Mouse (Mus musculus) neural tube, embryonic 13.5 days (tissue): ENCODE data around the gene Epm2a. TPM values are rescaled to one million over a fixed set of nuclear protein-coding genes. Genes with fewer than 3 reads are reported as not detected.
"Not testable (repeated sequence)": the region's sequence is repeated elsewhere in the genome, so short reads cannot be mapped to it uniquely, and the experiment has no call there.

Experiments
- ATAC-seq: fragments of 200-750 bp; cut with Nextera tagmentation; 2 replicates; pipeline ENCODE4 v1.8.0; 2017; ENCODE audit warnings: low read depth, mild to moderate bottlenecking, moderate TSS enrichment, moderate library complexity
- H3K27ac ChIP-seq: fragments of 300-500 bp; sonication (generic); replicated peaks from 2 replicates; pipeline ENCODE4 v1.5.1; 2015; ENCODE audit warnings: moderate library complexity, mild to moderate bottlenecking, inconsistent platforms
- H3K27me3 ChIP-seq: fragments of 300-500 bp; sonication (generic); 2 replicates; pipeline ENCODE4 v1.6.1; 2015; ENCODE audit warnings: mild to moderate bottlenecking, inconsistent platforms
- H3K36me3 ChIP-seq: fragments of 300-500 bp; sonication (generic); 2 replicates; pipeline ENCODE4 v1.6.1; 2015; ENCODE audit warnings: mild to moderate bottlenecking, inconsistent platforms
- H3K4me1 ChIP-seq: fragments of 300-500 bp; sonication (generic); replicated peaks from 2 replicates; pipeline ENCODE4 v1.6.1; 2015; ENCODE audit warnings: inconsistent platforms
- H3K4me2 ChIP-seq: fragments of 300-500 bp; sonication (generic); 2 replicates; pipeline ENCODE4 v1.6.1; 2015; ENCODE audit warnings: inconsistent platforms, mild to moderate bottlenecking, moderate library complexity
- H3K4me3 ChIP-seq: fragments of 300-500 bp; sonication (generic); 2 replicates; pipeline ENCODE4 v1.5.1; 2015; ENCODE audit warnings: mild to moderate bottlenecking, inconsistent platforms
- H3K9ac ChIP-seq: fragments of 300-500 bp; sonication (generic); 2 replicates; pipeline ENCODE4 v1.6.1; 2015; ENCODE audit warnings: moderate library complexity, mild to moderate bottlenecking, inconsistent platforms
- H3K9me3 ChIP-seq: fragments of 300-500 bp; sonication (generic); 2 replicates; pipeline ENCODE4 v1.6.1; 2016; ENCODE audit warnings: inconsistent platforms
- WGBS: fragments of 180-500 bp; shearing (Covaris S2); methylation state at CpG from one replicate; pipeline ENCODE4 v1.1.7; 2015; 5-methylcytosine and 5-hydroxymethylcytosine counted together
- polyA plus RNA-seq: library from polyadenylated mRNA; unstranded; fragments of >200 nt; fragmentation: Nextera tagmentation; extraction: Ambion mirVana; gene quantifications from 2 replicates; pipeline ENCODE4 v1.2.1, GENCODE M21; 2015

Epm2a gene
- 0.39 and 0.74 TPM in 2 replicates for polyA plus RNA-seq

GRCm38 (mm10) chr10:11343205-11344141 is at the start of gene Epm2a:
Gene Epm2a (plus strand): TSS chr10:11343404.
- peak within 1 kb of the TSS; percentile 62 for H3K4me2 ChIP-seq
- H3K4me3 ChIP-seq, result peak within 1 kb of the TSS; percentile 65
- ATAC-seq, result peak; percentile 99
- no peaks in the 10 kb centered on the region for H3K36me3 ChIP-seq
- no peaks in the 10 kb centered on the region for H3K9me3 ChIP-seq
- H3K4me1 ChIP-seq, result peaks cover 6% of the 10 kb centered on the region; the same call in 1 of the 2 replicates
- WGBS, result under 1% methylated on average over 93 of the region's 106 CpGs
- H3K27me3 ChIP-seq, result no peaks in the 10 kb centered on the region
- peak within 1 kb of the TSS; percentile 98 for H3K27ac ChIP-seq
- H3K9ac ChIP-seq, result peak within 1 kb of the TSS; percentile 95

GRCm38 (mm10) chr10:11298418-11298817 is 44.8 kb upstream of the Epm2a start:
- peaks cover 11% of the 10 kb centered on the region; the same call in 1 of the 2 replicates for H3K36me3 ChIP-seq
- ATAC-seq, result no peak
- H3K27ac ChIP-seq, result no peak overlapping the region
- no peaks in the 10 kb centered on the region for H3K27me3 ChIP-seq
- no peaks in the 10 kb centered on the region for H3K9me3 ChIP-seq
- no peak overlapping the region for H3K9ac ChIP-seq
- H3K4me3 ChIP-seq, result no peak overlapping the region
- H3K4me1 ChIP-seq, result peaks cover 3% of the 10 kb centered on the region; the same call in 1 of the 2 replicates
- H3K4me2 ChIP-seq, result no peak overlapping the region
- WGBS, result 94% methylated on average over 6 of the region's 6 CpGs

DNA sequence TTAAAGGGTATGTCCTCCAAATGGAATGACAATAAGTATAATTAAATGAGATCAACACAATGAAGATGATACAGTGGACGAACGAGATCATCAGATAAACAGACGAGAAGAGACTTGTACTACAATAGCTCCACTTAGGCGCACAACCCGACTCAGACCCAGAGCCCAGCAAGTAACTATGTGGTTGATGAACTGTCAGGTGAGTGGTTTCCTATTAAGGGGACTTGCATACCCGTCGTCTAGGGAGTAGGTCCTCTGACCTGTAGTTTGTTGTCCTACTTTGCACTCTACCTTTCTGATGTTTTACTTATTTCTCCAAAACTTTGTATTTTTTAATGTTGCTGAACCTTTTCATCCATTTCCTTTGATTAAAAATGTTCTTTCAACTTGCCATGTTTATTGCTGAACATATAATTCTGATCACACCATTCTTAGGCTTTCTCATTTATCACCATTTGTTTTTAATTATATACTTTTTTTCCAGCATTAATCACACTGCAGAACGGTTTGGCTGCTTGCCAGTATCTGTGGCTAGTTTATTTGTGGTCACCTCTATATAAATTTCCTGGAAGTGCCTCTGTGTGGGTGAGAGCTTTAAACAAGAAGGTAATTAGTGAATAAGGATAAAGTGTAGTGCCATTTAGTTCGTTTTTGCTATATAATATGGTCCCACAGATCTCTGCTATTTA is 37.7 kb upstream of the Epm2a start:
- 0 out of 2 replicates have a peak, but pooled peaks have one; percentile 13 for ATAC-seq
- H3K9me3 ChIP-seq, result no peaks in the 10 kb centered on the region
- H3K4me1 ChIP-seq, result no peaks in the 10 kb centered on the region
- no peaks in the 10 kb centered on the region for H3K27me3 ChIP-seq
- H3K4me2 ChIP-seq, result no peak overlapping the region
- no peak overlapping the region for H3K27ac ChIP-seq
- H3K36me3 ChIP-seq, result no peaks in the 10 kb centered on the region
- 81% methylated on average over 9 of the region's 9 CpGs for WGBS
- no peak overlapping the region for H3K4me3 ChIP-seq
- H3K9ac ChIP-seq, result no peak overlapping the region

DNA sequence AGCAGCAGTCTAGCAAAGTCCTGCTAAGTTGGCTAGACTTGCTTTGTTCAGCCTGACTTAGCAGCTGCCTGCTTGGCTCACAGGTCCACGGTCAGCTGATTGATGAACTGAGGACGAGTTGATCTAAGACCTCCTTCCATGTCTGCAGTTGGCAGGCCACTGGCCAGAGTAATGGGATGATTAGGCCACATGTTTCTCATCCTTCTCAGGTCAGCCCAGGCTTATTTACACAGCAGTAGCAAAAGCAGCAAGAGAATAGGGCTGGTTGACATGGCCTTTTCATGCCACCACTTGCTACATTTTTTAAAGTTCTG is 37.2 kb upstream of the Epm2a start:
- 0 out of 2 replicates have a peak, but pooled peaks have one; percentile 32 for ATAC-seq
- Histone ChIP-seq H3K9me3 (no peaks in the 10 kb centered on the region), H3K4me2 (no peak overlapping the region), H3K9ac (no peak overlapping the region), H3K27me3 (no peaks in the 10 kb centered on the region), H3K36me3 (no peaks in the 10 kb centered on the region), H3K27ac (no peak overlapping the region), H3K4me1 (no peaks in the 10 kb centered on the region), H3K4me3 (no peak overlapping the region)
- 51% methylated on average over 2 of the region's 2 CpGs for WGBS

DNA sequence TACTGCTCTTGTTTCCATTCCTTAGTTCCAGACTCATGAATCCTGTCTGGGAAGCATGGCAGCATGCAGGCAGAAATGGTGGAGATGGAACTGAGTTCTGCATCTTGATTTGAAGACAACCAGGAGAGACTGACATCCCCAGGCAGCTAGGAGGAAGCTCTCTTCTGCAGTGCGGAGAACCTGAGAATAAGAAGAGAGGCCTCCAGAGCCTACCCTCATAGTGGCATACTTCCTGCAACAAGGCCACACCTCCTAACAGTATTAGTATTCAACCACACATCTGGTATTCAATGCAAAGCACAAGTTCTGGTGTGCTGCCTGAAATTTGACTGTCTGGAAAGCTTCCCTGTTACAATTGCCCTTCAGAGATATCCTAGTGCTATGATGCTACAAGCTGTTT is 33.3 kb upstream of the Epm2a start:
- no peak overlapping the region for H3K27ac ChIP-seq

GRCm38 (mm10) chr10:11310481-11310880 is 32.7 kb upstream of the Epm2a start:
- Histone ChIP-seq H3K4me3 (no peak overlapping the region), H3K9me3 (no peaks in the 10 kb centered on the region), H3K36me3 (no peaks in the 10 kb centered on the region), H3K4me2 (no peak overlapping the region), H3K9ac (no peak overlapping the region), H3K27ac (no peak overlapping the region), H3K4me1 (no peaks in the 10 kb centered on the region), H3K27me3 (no peaks in the 10 kb centered on the region)
- no peak for ATAC-seq

More for the DNA sequence above, 33.3 kb upstream of the Epm2a start:
- Histone ChIP-seq H3K36me3 (no peaks in the 10 kb centered on the region), H3K27me3 (no peaks in the 10 kb centered on the region), H3K9me3 (no peaks in the 10 kb centered on the region), H3K9ac (no peak overlapping the region), H3K4me1 (no peaks in the 10 kb centered on the region), H3K4me3 (no peak overlapping the region), H3K4me2 (no peak overlapping the region)
- WGBS, result 100% methylated on average over 1 of the region's 1 CpGs
- no peak for ATAC-seq

- not testable (repeated sequence) for H3K27ac ChIP-seq, ATAC-seq
Measured at GRCm38 (mm10) chr10:11317856-11318454, 25.2 kb upstream of the Epm2a start.

GRCm38 (mm10) chr10:11319446-11319970 is 23.7 kb upstream of the Epm2a start:
- Histone ChIP-seq H3K9me3 (no peaks in the 10 kb centered on the region), H3K4me3 (no peak overlapping the region), H3K36me3 (no peaks in the 10 kb centered on the region)

More at GRCm38 (mm10) chr10:11317856-11318454, 25.2 kb upstream of the Epm2a start:
- H3K4me3 ChIP-seq, H3K36me3 ChIP-seq, H3K4me2 ChIP-seq, H3K4me1 ChIP-seq, H3K9me3 ChIP-seq, H3K9ac ChIP-seq, H3K27me3 ChIP-seq: not testable (repeated sequence)

DNA sequence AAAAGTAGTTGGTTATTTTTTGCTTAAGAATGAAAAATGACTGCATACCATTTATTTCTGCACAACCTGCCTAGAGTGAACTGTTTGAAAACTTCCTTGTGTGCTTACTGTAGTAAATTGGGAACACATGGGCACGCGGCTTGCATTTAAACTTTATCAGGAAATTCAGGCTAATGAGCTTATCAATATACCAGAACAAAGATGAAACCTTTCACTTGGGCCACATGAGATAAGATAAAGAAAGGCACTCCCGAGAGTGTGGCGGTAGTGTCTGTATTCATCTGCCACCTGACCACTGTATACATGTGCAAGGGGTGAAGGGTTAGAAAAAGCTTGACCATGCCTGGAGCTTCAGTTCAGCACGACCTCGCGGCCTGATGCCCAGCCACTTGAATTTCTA is 20.9 kb upstream of the Epm2a start:
- H3K4me2 ChIP-seq, result no peak overlapping the region
- ATAC-seq, result no peak
- no peaks in the 10 kb centered on the region for H3K36me3 ChIP-seq
- WGBS, result 89% methylated on average over 7 of the region's 7 CpGs
- no peak overlapping the region for H3K27ac ChIP-seq
- H3K27me3 ChIP-seq, result no peaks in the 10 kb centered on the region
- H3K9me3 ChIP-seq, result no peaks in the 10 kb centered on the region
- no peak overlapping the region for H3K4me3 ChIP-seq
- no peak overlapping the region for H3K9ac ChIP-seq
- H3K4me1 ChIP-seq, result no peaks in the 10 kb centered on the region

More at GRCm38 (mm10) chr10:11319446-11319970, 23.7 kb upstream of the Epm2a start:
- Histone ChIP-seq H3K4me1 (no peaks in the 10 kb centered on the region), H3K4me2 (no peak overlapping the region), H3K27ac (no peak overlapping the region), H3K27me3 (no peaks in the 10 kb centered on the region), H3K9ac (no peak overlapping the region)
- WGBS, result 71% methylated on average over 1 of the region's 1 CpGs
- no peak for ATAC-seq

- no peaks in the 10 kb centered on the region for H3K4me1 ChIP-seq
- H3K27me3 ChIP-seq, result no peaks in the 10 kb centered on the region
- H3K36me3 ChIP-seq, result no peaks in the 10 kb centered on the region
- H3K9me3 ChIP-seq, result no peaks in the 10 kb centered on the region
- whole genome bisulfite sequencing, result 82% methylated on average over 4 of the region's 4 CpGs
- no peak overlapping the region for H3K9ac ChIP-seq
- H3K4me3 ChIP-seq, result no peak overlapping the region
- no peak overlapping the region for H3K4me2 ChIP-seq
- no peak for ATAC-seq
- H3K27ac ChIP-seq, result no peak overlapping the region
Measured at GRCm38 (mm10) chr10:11323202-11323898, 19.9 kb upstream of the Epm2a start.

GRCm38 (mm10) chr10:11326526-11326925 is 16.7 kb upstream of the Epm2a start:
- Histone ChIP-seq H3K4me1 (no peaks in the 10 kb centered on the region), H3K9ac (no peak overlapping the region), H3K27me3 (no peaks in the 10 kb centered on the region), H3K4me2 (no peak overlapping the region), H3K4me3 (no peak overlapping the region), H3K27ac (no peak overlapping the region), H3K36me3 (no peaks in the 10 kb centered on the region), H3K9me3 (no peaks in the 10 kb centered on the region)
- WGBS, result 91% methylated on average over 3 of the region's 3 CpGs
- no peak for ATAC-seq
